Mouse (Mus musculus): Measurements from ENCODE around the gene Olfr1218.
"Not testable (repeated sequence)": the region's sequence is repeated elsewhere in the genome, so short reads cannot be mapped to it uniquely, and the experiment has no call there.

Olfr1218 gene

GRCm38 (mm10) chr2:89061087-89061486 lies at the start of gene Olfr1218:
Gene Olfr1218 (minus strand): TSS chr2:89061187.
- DNase-seq (ENCODE audit: low read depth in 1 of 2, low spot score in 2 of 2) = no peak

GRCm38 (mm10) chr2:89106735-89107134 lies 45.7 kb upstream of the Olfr1218 start, which contains the start of gene Olfr1220:
Gene Olfr1220 (minus strand): TSS chr2:89106835.
- no peak for DNase-seq (ENCODE audit: low read depth in 1 of 2, low spot score in 2 of 2)

- no peak for DNase-seq (ENCODE audit: low read depth in 1 of 2, low spot score in 2 of 2)
Measured at GRCm38 (mm10) chr2:89105651-89106050, 44.7 kb upstream of the Olfr1218 start.

GRCm38 (mm10) chr2:89093848-89094247 lies 32.9 kb upstream of the Olfr1218 start:
- no peak for DNase-seq (ENCODE audit: low read depth in 1 of 2, low spot score in 2 of 2)

GRCm38 (mm10) chr2:89083413-89083812 lies 22.4 kb upstream of the Olfr1218 start, which contains the start of gene Olfr1219:
Gene Olfr1219 (minus strand): TSS chr2:89083513.
- DNase-seq (ENCODE audit: low read depth in 1 of 2, low spot score in 2 of 2) = no peak

- DNase-seq (ENCODE audit: low read depth in 1 of 2, low spot score in 2 of 2) = no peak
Measured at GRCm38 (mm10) chr2:89081487-89081886, 20.5 kb upstream of the Olfr1218 start.

- no peak for DNase-seq (ENCODE audit: low read depth in 1 of 2, low spot score in 2 of 2)
Measured at GRCm38 (mm10) chr2:89031965-89032364, 29.0 kb downstream of the Olfr1218 start, which contains the start of gene Olfr1217. Gene Olfr1217 (minus strand): TSS chr2:89032065.

- not testable (repeated sequence) for DNase-seq (ENCODE audit: low read depth in 1 of 2, low spot score in 2 of 2)
Measured at GRCm38 (mm10) chr2:89021436-89021835, 39.6 kb downstream of the Olfr1218 start.

GRCm38 (mm10) chr2:89018240-89018639 lies 42.7 kb downstream of the Olfr1218 start, which contains the start of gene Olfr1216:
Gene Olfr1216 (minus strand): TSS chr2:89018340.
- no peak for DNase-seq (ENCODE audit: low read depth in 1 of 2, low spot score in 2 of 2)

- no peak for DNase-seq (ENCODE audit: low read depth in 1 of 2, low spot score in 2 of 2)
Measured at GRCm38 (mm10) chr2:89006873-89007272, 54.1 kb downstream of the Olfr1218 start, which contains the start of gene Olfr1215. Gene Olfr1215 (minus strand): TSS chr2:89006973.
